26 mouse cellular contexts compared by ENCODE assay signal in the genomic region with DNA sequence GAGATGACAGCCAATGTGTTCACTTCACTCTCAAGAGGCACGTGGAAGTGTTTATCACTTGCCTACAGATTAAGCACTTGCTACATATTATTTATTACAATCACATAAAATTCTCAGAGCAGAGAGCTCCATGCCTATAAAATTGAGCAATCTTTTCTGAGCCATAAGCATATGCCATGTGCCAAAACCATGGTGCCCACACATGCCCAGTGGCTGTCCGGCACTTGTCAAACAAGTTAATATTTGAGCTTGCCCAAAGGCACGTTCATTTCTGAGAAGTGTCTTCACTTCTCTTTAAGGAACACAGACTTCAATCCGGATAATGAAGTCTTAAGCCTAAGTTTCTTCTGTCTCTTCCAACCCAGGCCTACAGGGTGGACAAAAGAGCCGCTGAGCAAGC.
"Had no signal": no experiment of that assay in that cellular context is flagged by ENCODE, and none has a peak within 500 bp of the region (broad histone marks: within the 10 kb centered on the region; RNA-seq: fewer than 3 reads in every experiment).

No protein-coding gene starts in this region.

- H3K4me3 ChIP-seq: embryonic facial prominence, embryonic 10.5 days; embryonic facial prominence, embryonic 12.5 days; embryonic facial prominence, embryonic 13.5 days; embryonic facial prominence, embryonic 15.5 days; erythroblast, embryonic 14.5 days; forebrain, embryonic 10.5 days; forebrain, embryonic 12.5 days; forebrain, embryonic 13.5 days; forebrain, embryonic 15.5 days; gastrocnemius, adult 2 months; heart, adult 2 months had no signal

- H3K27me3 ChIP-seq: embryonic facial prominence, embryonic 15.5 days; forebrain, embryonic 13.5 days; forebrain, embryonic 15.5 days had no signal

- H3K27ac ChIP-seq: embryonic facial prominence, embryonic 10.5 days; embryonic facial prominence, embryonic 12.5 days; embryonic facial prominence, embryonic 13.5 days; embryonic facial prominence, embryonic 15.5 days; forebrain, embryonic 10.5 days; forebrain, embryonic 12.5 days; forebrain, embryonic 13.5 days; forebrain, embryonic 15.5 days; gastrocnemius, adult 2 months; heart, adult 2 months had no signal

- H3K36me3 ChIP-seq: embryonic facial prominence, embryonic 10.5 days; embryonic facial prominence, embryonic 12.5 days; embryonic facial prominence, embryonic 13.5 days; embryonic facial prominence, embryonic 15.5 days; forebrain, embryonic 10.5 days; forebrain, embryonic 12.5 days; forebrain, embryonic 15.5 days had no signal

- DNase-seq: cerebellum, adult 2 months; cerebellum, adult 8-10 months; cerebellum, adult 9-10 months; cerebellum, adult 9-11 months; cerebellum, postnatal 10 days; cerebellum, postnatal 14 days; cerebellum, postnatal 25 days; cerebellum, postnatal 36 days; embryo, embryonic 11 days; forebrain, postnatal 0 days; gastrocnemius, adult 2 months; gastrocnemius, postnatal 10 days; gastrocnemius, postnatal 14 days; gastrocnemius, postnatal 25 days; gastrocnemius, postnatal 36 days; heart, adult 11 months; heart, adult 2 months had no signal
